Mouse (Mus musculus) T-helper 1 cell (primary cell): ENCODE data around the gene Plet1.

ENCODE experiments used
- in situ Hi-C: fragments of 300-600 bp; cut with MboI, MseI; formaldehyde crosslinking; loops from one replicate; pipeline ENCODE4 v1.15.1; 2025; ENCODE audit warnings: high pct_unique_total_duplicates

The Plet1 gene

GRCm38 (mm10) chr9:50493777-50494176 is 548 bp upstream of the Plet1 start:
- in situ Hi-C loops, result loop anchor here (25.0 kb wide), 1 partner anchor 1269 kb away; the partner anchor contains the start of gene Arhgap20

GRCm38 (mm10) chr9:50495405-50496150 is 1.3 kb downstream of the Plet1 start:
- in situ Hi-C loops, result loop anchor here (25.0 kb wide), 1 partner anchor 1267 kb away; the partner anchor contains the start of gene Arhgap20

- in situ Hi-C loops, result loop anchor here (25.0 kb wide), 1 partner anchor 1266 kb away; the partner anchor contains the start of gene Arhgap20
Observed at GRCm38 (mm10) chr9:50496151-50496505, 1.8 kb downstream of the Plet1 start.

- in situ Hi-C loops, result loop anchor here (25.0 kb wide), 1 partner anchor 1266 kb away; the partner anchor contains the start of gene Arhgap20
Observed at GRCm38 (mm10) chr9:50496546-50496945, 2.2 kb downstream of the Plet1 start.

- in situ Hi-C loops, result loop anchor here (25.0 kb wide), 1 partner anchor 1265 kb away; the partner anchor contains the start of gene Arhgap20
Observed at GRCm38 (mm10) chr9:50497076-50497475, 2.8 kb downstream of the Plet1 start.

GRCm38 (mm10) chr9:50497536-50497935 is 3.2 kb downstream of the Plet1 start:
- in situ Hi-C loops, result loop anchor here (25.0 kb wide), 1 partner anchor 1265 kb away; the partner anchor contains the start of gene Arhgap20

GRCm38 (mm10) chr9:50498815-50499214 is 4.5 kb downstream of the Plet1 start:
- in situ Hi-C loops, result loop anchor here (25.0 kb wide), 1 partner anchor 1263 kb away; the partner anchor contains the start of gene Arhgap20

- in situ Hi-C loops, result loop anchor here (25.0 kb wide), 1 partner anchor 1263 kb away; the partner anchor contains the start of gene Arhgap20
Observed at GRCm38 (mm10) chr9:50499781-50500180, 5.5 kb downstream of the Plet1 start.

- in situ Hi-C loops, result no loop called here
Observed at GRCm38 (mm10) chr9:50500467-50500973, 6.2 kb downstream of the Plet1 start.

- in situ Hi-C loops, result no loop called here
Observed at GRCm38 (mm10) chr9:50500974-50501501, 6.7 kb downstream of the Plet1 start.

- in situ Hi-C loops, result no loop called here
Observed at GRCm38 (mm10) chr9:50502949-50503348, 8.6 kb downstream of the Plet1 start.

- in situ Hi-C loops, result no loop called here
Observed at GRCm38 (mm10) chr9:50505405-50505804, 11.1 kb downstream of the Plet1 start.

- in situ Hi-C loops, result no loop called here
Observed at GRCm38 (mm10) chr9:50507570-50507969, 13.2 kb downstream of the Plet1 start.

- in situ Hi-C loops, result no loop called here
Observed at GRCm38 (mm10) chr9:50515462-50515861, 21.1 kb downstream of the Plet1 start.

- in situ Hi-C loops, result no loop called here
Observed at GRCm38 (mm10) chr9:50518781-50519180, 24.5 kb downstream of the Plet1 start.

GRCm38 (mm10) chr9:50520748-50521147 is 26.4 kb downstream of the Plet1 start:
- in situ Hi-C loops, result no loop called here

- in situ Hi-C loops, result no loop called here
Observed at GRCm38 (mm10) chr9:50521562-50521961, 27.2 kb downstream of the Plet1 start.

- in situ Hi-C loops, result no loop called here
Observed at GRCm38 (mm10) chr9:50522574-50522973, 28.2 kb downstream of the Plet1 start.

- in situ Hi-C loops, result loop anchor here (5.0 kb wide), 2 partner anchors 67 to 73 kb away; no protein-coding TSS in a partner anchor
Observed at GRCm38 (mm10) chr9:50524936-50525335, 30.6 kb downstream of the Plet1 start.

GRCm38 (mm10) chr9:50525585-50525984 is 31.3 kb downstream of the Plet1 start:
- in situ Hi-C loops, result loop anchor here (5.0 kb wide), 2 partner anchors 67 to 73 kb away; no protein-coding TSS in a partner anchor

GRCm38 (mm10) chr9:50527860-50528259 is 33.5 kb downstream of the Plet1 start:
- in situ Hi-C loops, result loop anchor here (5.0 kb wide), 2 partner anchors 64 to 76 kb away; no protein-coding TSS in a partner anchor

- in situ Hi-C loops, result loop anchor here (5.0 kb wide), 2 partner anchors 64 to 76 kb away; no protein-coding TSS in a partner anchor
Observed at GRCm38 (mm10) chr9:50528293-50528892, 34.1 kb downstream of the Plet1 start, which contains the start of gene Pts. Pts (minus strand) TSS chr9:50528724.
